Mouse (Mus musculus) spleen, adult 2 months (tissue): ENCODE data around the gene Wiz.

Experiments
- CTCF ChIP-seq: fragments of 200-500 bp; IDR thresholded peaks from 2 replicates; pipeline ENCODE4 v1.5.1; 2011; ENCODE audit warnings: mild to moderate bottlenecking, inconsistent platforms; ENCODE audit not compliant: insufficient read depth, insufficient read length, insufficient replicate concordance; ENCODE audit errors: extremely low read depth
- POLR2A ChIP-seq: fragments of 200-500 bp; IDR thresholded peaks from 2 replicates; pipeline ENCODE4 v1.6.1; 2011; ENCODE audit warnings: low read depth, low read length, inconsistent platforms

- TF ChIP-seq CTCF (no peak), POLR2A (no peak)
These were observed 73.7 kb downstream of the Wiz start for GRCm38 (mm10) chr17:32315560-32315959.
